Mouse (Mus musculus) thymus, adult 2 months (tissue): ENCODE data around the gene Slc8a1. TPM values are rescaled to one million over a fixed set of nuclear protein-coding genes. Genes with fewer than 3 reads are reported as not detected.

Experiments
- DNase-seq: peaks from one replicate; pipeline ENCODE4 v3.0.0; 2021
- H3K27ac ChIP-seq: fragments of 200-500 bp; 2 replicates; pipeline ENCODE4 v1.5.1; 2012; ENCODE audit warnings: low read length, control low read depth; ENCODE audit not compliant: control insufficient read depth, insufficient read depth
- H3K27me3 ChIP-seq: fragments of 200-500 bp; 2 replicates; pipeline ENCODE4 v1.6.1; 2012; ENCODE audit warnings: mild to moderate bottlenecking, low read length, moderate library complexity, mixed read lengths; ENCODE audit not compliant: control insufficient read depth, insufficient read depth
- H3K36me3 ChIP-seq: fragments of 200-500 bp; 2 replicates; pipeline ENCODE4 v1.6.1; 2012; ENCODE audit warnings: mild to moderate bottlenecking, low read length, moderate library complexity; ENCODE audit not compliant: control insufficient read depth, insufficient read depth
- H3K4me1 ChIP-seq: fragments of 200-500 bp; replicated peaks from 2 replicates; pipeline ENCODE4 v1.6.1; 2012; ENCODE audit warnings: low read length; ENCODE audit not compliant: control insufficient read depth, insufficient read depth
- H3K4me3 ChIP-seq: fragments of 200-500 bp; 2 replicates; pipeline ENCODE4 v1.5.1; 2012; ENCODE audit warnings: mild to moderate bottlenecking, low read length, control low read depth, moderate library complexity; ENCODE audit not compliant: control insufficient read depth, insufficient read depth
- CTCF ChIP-seq: fragments of 200-500 bp; IDR thresholded peaks from 2 replicates; pipeline ENCODE4 v1.5.1; 2012; ENCODE audit warnings: mild to moderate bottlenecking, control low read depth, low read length, moderate library complexity, borderline replicate concordance; ENCODE audit not compliant: control insufficient read depth, poor library complexity, insufficient read depth; ENCODE audit errors: extremely low read depth
- POLR2A ChIP-seq: fragments of 200-500 bp; IDR thresholded peaks from 2 replicates; pipeline ENCODE4 v1.6.1; 2012; ENCODE audit warnings: mild to moderate bottlenecking, low read length, control low read depth, moderate library complexity; ENCODE audit not compliant: control insufficient read depth, poor library complexity, insufficient read depth; ENCODE audit errors: extremely low read depth
- WGBS: fragments of 180-500 bp; shearing (Covaris S2); methylation state at CpG from one replicate; pipeline ENCODE4 v1.1.7; 2018; 5-methylcytosine and 5-hydroxymethylcytosine counted together
- polyA plus RNA-seq: library from polyadenylated mRNA; depleted of rRNA; stranded (reverse); fragments of >200 nt; gene quantifications from 2 replicates; pipeline ENCODE4 v1.2.3, GENCODE M21; 2012

The Slc8a1 gene
- polyA plus RNA-seq, 1 experiment: 3.1 TPM

- Histone ChIP-seq H3K27me3 (no peaks in the 10 kb centered on the region), H3K36me3 (no peaks in the 10 kb centered on the region), H3K27ac (no peak overlapping the region), H3K4me1 (no peaks in the 10 kb centered on the region), H3K4me3 (no peak overlapping the region)
- WGBS: 96% methylated on average over 7 of the region's 7 CpGs
- DNase-seq: no peak
- TF ChIP-seq POLR2A (no peak), CTCF (no peak)
These were observed 148.4 kb downstream of the Slc8a1 start for GRCm38 (mm10) chr17:81589791-81590190.

- WGBS: 95% methylated on average over 5 of the region's 5 CpGs
- no peak overlapping the region for H3K27ac ChIP-seq
These were observed 151.4 kb downstream of the Slc8a1 start for GRCm38 (mm10) chr17:81586759-81587158.

GRCm38 (mm10) chr17:81579728-81580425 lies 158.3 kb downstream of the Slc8a1 start:
- H3K27me3 ChIP-seq: no peaks in the 10 kb centered on the region
- H3K36me3 ChIP-seq: no peaks in the 10 kb centered on the region
- no peak for DNase-seq
- H3K4me1 ChIP-seq: no peaks in the 10 kb centered on the region
- TF ChIP-seq CTCF (no peak), POLR2A (no peak)
- 80% methylated on average over 10 of the region's 10 CpGs for WGBS
- H3K4me3 ChIP-seq: no peak overlapping the region
- no peak overlapping the region for H3K27ac ChIP-seq

More at GRCm38 (mm10) chr17:81586759-81587158, 151.4 kb downstream of the Slc8a1 start:
- TF ChIP-seq CTCF (no peak), POLR2A (no peak)
- no peaks in the 10 kb centered on the region for H3K4me1 ChIP-seq
- DNase-seq: no peak
- H3K27me3 ChIP-seq: no peaks in the 10 kb centered on the region
- H3K4me3 ChIP-seq: no peak overlapping the region
- H3K36me3 ChIP-seq: no peaks in the 10 kb centered on the region

- Histone ChIP-seq H3K27ac (no peak overlapping the region), H3K4me1 (no peaks in the 10 kb centered on the region), H3K27me3 (no peaks in the 10 kb centered on the region), H3K4me3 (no peak overlapping the region), H3K36me3 (no peaks in the 10 kb centered on the region)
- TF ChIP-seq CTCF: no peak
- no peak for TF ChIP-seq POLR2A
- DNase-seq: no peak
- 89% methylated on average over 3 of the region's 3 CpGs for WGBS
These were observed 161.3 kb downstream of the Slc8a1 start for GRCm38 (mm10) chr17:81576893-81577292.

- Histone ChIP-seq H3K4me1 (no peaks in the 10 kb centered on the region), H3K27me3 (no peaks in the 10 kb centered on the region), H3K36me3 (no peaks in the 10 kb centered on the region), H3K4me3 (no peak overlapping the region), H3K27ac (no peak overlapping the region)
- 61% methylated on average over 9 of the region's 9 CpGs for WGBS
- DNase-seq: no peak
- TF ChIP-seq CTCF: no peak
- no peak for TF ChIP-seq POLR2A
These were observed 172.4 kb downstream of the Slc8a1 start for GRCm38 (mm10) chr17:81565634-81566372.

DNA sequence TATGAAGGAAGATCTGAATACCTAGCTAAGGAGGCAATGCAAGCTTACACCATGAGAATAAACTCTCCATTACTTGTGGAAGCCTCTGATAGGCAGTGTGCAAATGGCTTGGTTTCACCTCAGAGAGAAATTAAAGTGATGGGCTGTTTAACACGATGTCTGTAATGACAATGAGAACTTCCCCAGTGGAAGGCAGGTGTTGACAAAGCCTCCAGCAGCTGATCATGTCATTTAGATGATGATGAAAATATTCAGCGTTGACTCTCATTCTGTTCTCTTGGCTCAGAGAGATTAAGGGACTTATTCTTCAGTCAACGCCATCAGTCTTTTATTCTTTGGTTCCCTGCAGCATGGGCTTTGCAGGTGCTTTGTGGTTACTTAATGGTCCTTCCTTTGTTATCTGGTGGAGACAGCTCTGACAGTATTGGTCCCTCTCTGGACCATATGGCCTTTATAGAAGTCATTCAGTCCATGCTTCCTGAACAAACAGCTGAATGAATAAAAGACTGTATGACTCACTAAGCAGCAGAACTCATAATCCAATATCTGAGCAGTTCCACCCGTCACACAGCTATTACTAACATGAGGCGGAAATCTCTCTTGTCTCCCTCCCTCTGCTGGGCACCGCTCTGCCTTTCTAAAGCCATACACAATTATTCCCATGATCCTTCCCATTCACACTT lies 184.0 kb downstream of the Slc8a1 start:
- WGBS: 78% methylated on average over 6 of the region's 6 CpGs
- Histone ChIP-seq H3K4me1 (no peaks in the 10 kb centered on the region), H3K4me3 (no peak overlapping the region), H3K27me3 (no peaks in the 10 kb centered on the region), H3K27ac (no peak overlapping the region), H3K36me3 (no peaks in the 10 kb centered on the region)
- TF ChIP-seq POLR2A (no peak), CTCF (no peak)
- no peak for DNase-seq
